Mouse (Mus musculus) heart, embryonic 11.5 days (tissue): ENCODE measurements around the gene Col4a2. TPM values are rescaled to one million over a fixed set of nuclear protein-coding genes. Genes with fewer than 3 reads are reported as not detected.

Source experiments
- ATAC-seq: fragments of 200-750 bp; cut with Nextera tagmentation; replicated peaks from 2 replicates; pipeline ENCODE4 v1.8.0; 2017; ENCODE audit warnings: moderate library complexity; ENCODE audit not compliant: insufficient number of reproducible peaks, low FRiP score, low TSS enrichment
- H3K27ac ChIP-seq: fragments of 300-500 bp; sonication (generic); 2 replicates; pipeline ENCODE4 v1.5.1; 2014; ENCODE audit warnings: mild to moderate bottlenecking, low read depth, low read length
- H3K27me3 ChIP-seq: fragments of 300-500 bp; sonication (generic); 2 replicates; pipeline ENCODE4 v1.6.1; 2014; ENCODE audit warnings: mild to moderate bottlenecking, low read length, mixed read lengths; ENCODE audit not compliant: control insufficient read depth, insufficient read depth
- H3K36me3 ChIP-seq: fragments of 300-500 bp; sonication (generic); 2 replicates; pipeline ENCODE4 v1.6.1; 2014; ENCODE audit warnings: mild to moderate bottlenecking, low read length, moderate library complexity, mixed read lengths; ENCODE audit not compliant: control insufficient read depth, insufficient read depth
- H3K4me1 ChIP-seq: fragments of 300-500 bp; sonication (generic); 2 replicates; pipeline ENCODE4 v1.6.1; 2014; ENCODE audit warnings: low read length; ENCODE audit not compliant: control insufficient read depth, insufficient read depth
- H3K4me2 ChIP-seq: fragments of 300-500 bp; sonication (generic); 2 replicates; pipeline ENCODE4 v1.6.1; 2014; ENCODE audit warnings: mild to moderate bottlenecking, moderate library complexity
- H3K4me3 ChIP-seq: fragments of 300-500 bp; sonication (generic); 2 replicates; pipeline ENCODE4 v1.5.1; 2014; ENCODE audit warnings: low read depth, low read length
- H3K9ac ChIP-seq: fragments of 300-500 bp; sonication (generic); 2 replicates; pipeline ENCODE4 v1.6.1; 2014; ENCODE audit warnings: mild to moderate bottlenecking, low read depth, low read length, moderate library complexity
- H3K9me3 ChIP-seq: fragments of 300-500 bp; sonication (generic); replicated peaks from 2 replicates; pipeline ENCODE4 v1.6.1; 2016; ENCODE audit warnings: low read length; ENCODE audit not compliant: control insufficient read depth
- WGBS: fragments of 180-500 bp; shearing (Covaris S2); extraction: QIAGEN DNeasy Blood & Tissue Kit; methylation state at CpG from one replicate; pipeline ENCODE4 v1.1.7; 2014; ENCODE audit not compliant: insufficient replicate concordance; 5-methylcytosine and 5-hydroxymethylcytosine counted together
- polyA plus RNA-seq: library from polyadenylated mRNA; unstranded; fragments of >200 nt; fragmentation: Nextera tagmentation; extraction: Ambion mirVana; gene quantifications from 2 replicates; pipeline ENCODE4 v1.2.1, GENCODE M21; 2014

The Col4a2 gene
- polyA plus RNA-seq, 1 experiment from 2014 or later: 40.6 TPM

DNA sequence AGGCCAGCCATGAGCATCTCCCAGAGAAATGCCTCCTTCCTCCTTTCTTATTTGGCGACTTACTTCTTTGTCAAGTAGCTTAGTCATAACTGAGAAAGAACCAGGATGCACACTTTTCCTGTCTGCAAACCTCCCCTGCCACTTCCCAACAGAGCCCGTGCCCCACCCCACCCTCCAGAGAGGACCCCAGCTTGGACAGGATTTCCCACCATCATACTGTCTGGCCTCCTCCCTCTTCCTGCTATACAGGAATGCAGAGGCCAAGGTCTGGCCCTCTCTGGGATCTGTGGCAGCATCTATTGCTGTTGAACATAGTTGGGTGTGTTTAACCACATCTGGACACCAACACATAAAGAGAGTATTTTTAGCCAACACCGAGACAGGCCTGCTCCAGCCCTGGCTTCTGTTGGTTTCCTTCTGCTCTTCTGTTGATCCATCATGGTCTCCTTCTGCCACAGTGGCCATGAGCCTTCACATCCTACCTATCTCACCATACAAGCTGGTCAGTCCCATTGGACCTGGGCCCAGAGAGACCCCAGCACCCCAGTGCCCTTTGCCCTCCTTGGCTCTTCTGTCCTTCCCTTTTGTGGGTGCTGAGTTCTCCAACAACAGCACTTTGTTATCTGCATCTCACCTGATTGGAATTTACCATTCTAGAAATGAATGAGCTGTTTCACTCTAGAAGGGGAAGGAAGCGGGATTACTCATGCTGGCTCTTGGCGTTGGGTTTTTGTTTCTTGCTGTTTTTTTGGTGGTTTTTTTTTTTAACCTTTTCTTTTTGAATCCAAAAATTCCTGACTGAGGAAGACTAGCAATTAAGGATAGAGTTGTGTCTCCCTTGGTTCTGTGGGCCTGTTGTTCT is 10.3 kb downstream of the Col4a2 start:
- ATAC-seq: no peak
- Histone ChIP-seq H3K36me3 (no peaks in the 10 kb centered on the region), H3K4me3 (no peak overlapping the region), H3K9me3 (no peaks in the 10 kb centered on the region), H3K4me2 (no peak overlapping the region), H3K4me1 (peaks cover 32% of the 10 kb centered on the region), H3K27me3 (no peaks in the 10 kb centered on the region), H3K9ac (no peak overlapping the region), H3K27ac (no peak overlapping the region)
- 64% methylated on average over 5 of the region's 5 CpGs for WGBS

GRCm38 (mm10) chr8:11323681-11324080 is 11.1 kb downstream of the Col4a2 start:
- H3K9me3 ChIP-seq: no peaks in the 10 kb centered on the region
- 83% methylated on average over 1 of the region's 1 CpGs for WGBS
- peaks cover 37% of the 10 kb centered on the region for H3K4me1 ChIP-seq
- H3K4me2 ChIP-seq: no peak overlapping the region
- no peaks in the 10 kb centered on the region for H3K27me3 ChIP-seq
- ATAC-seq: no peak
- no peak overlapping the region for H3K27ac ChIP-seq
- H3K4me3 ChIP-seq: no peak overlapping the region
- H3K9ac ChIP-seq: no peak overlapping the region
- no peaks in the 10 kb centered on the region for H3K36me3 ChIP-seq

DNA sequence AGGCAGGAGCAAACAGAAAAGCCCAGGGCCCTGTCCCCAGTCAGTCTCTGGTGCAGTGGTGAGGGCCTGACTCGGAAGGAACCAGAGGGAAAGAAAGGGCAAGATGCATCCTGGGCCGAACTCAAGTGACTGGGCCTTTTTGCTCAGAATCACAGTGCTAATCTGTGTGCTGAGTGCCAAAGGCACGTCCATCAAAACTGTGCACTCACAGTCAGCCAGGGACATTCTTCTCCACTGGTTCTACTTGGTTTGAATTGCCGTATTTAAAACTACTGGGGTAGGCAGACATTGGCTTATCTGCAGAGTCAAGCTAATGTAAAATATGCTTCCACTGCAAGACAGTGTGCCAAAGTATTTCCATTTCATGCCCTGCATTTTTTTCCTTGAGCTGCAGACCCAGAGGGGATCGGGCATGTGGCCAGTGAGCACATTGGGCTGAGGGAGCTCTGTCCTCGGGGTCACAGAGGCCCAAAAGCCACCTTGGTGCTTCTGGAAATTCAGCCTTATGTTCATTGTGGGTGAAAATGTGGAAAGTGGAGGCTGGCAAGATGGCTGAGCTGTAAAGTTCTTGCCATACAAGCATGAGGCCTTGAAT is 12.3 kb downstream of the Col4a2 start:
- 67% methylated on average over 6 of the region's 6 CpGs for WGBS
- no peaks in the 10 kb centered on the region for H3K9me3 ChIP-seq
- H3K36me3 ChIP-seq: no peaks in the 10 kb centered on the region
- no peak overlapping the region for H3K27ac ChIP-seq
- no peak overlapping the region for H3K4me2 ChIP-seq
- no peak for ATAC-seq
- H3K4me1 ChIP-seq: peaks cover 37% of the 10 kb centered on the region
- H3K4me3 ChIP-seq: no peak overlapping the region
- no peaks in the 10 kb centered on the region for H3K27me3 ChIP-seq
- no peak overlapping the region for H3K9ac ChIP-seq

DNA sequence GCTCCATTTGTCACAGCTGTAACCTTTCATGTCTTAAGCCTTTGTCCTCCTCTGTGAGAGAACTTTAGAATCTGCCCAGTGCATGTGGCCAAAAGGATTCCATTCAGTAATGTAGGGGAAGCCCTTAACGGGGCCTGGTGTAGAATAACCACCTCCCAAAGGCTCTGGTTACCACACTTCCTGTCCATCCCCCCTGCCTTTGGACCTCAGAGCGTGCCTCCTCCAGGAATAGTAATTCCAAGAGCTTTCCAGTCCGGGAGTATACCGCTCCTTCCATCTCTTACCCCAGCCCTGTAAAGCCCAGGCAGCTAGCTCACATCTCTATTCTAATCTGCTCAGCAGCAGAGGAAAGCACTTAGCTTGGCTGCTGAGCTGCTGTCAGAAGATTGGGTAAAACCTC is 14.7 kb downstream of the Col4a2 start:
- peaks cover 49% of the 10 kb centered on the region for H3K4me1 ChIP-seq
- no peak overlapping the region for H3K9ac ChIP-seq
- ATAC-seq: 0 out of 2 replicates have a peak, but pooled peaks have one; percentile 25
- WGBS: 17% methylated on average over 4 of the region's 4 CpGs
- H3K27ac ChIP-seq: peak overlapping the region; percentile 78
- H3K27me3 ChIP-seq: no peaks in the 10 kb centered on the region
- H3K36me3 ChIP-seq: no peaks in the 10 kb centered on the region
- H3K4me2 ChIP-seq: no peak overlapping the region
- no peak overlapping the region for H3K4me3 ChIP-seq
- H3K9me3 ChIP-seq: no peaks in the 10 kb centered on the region

DNA sequence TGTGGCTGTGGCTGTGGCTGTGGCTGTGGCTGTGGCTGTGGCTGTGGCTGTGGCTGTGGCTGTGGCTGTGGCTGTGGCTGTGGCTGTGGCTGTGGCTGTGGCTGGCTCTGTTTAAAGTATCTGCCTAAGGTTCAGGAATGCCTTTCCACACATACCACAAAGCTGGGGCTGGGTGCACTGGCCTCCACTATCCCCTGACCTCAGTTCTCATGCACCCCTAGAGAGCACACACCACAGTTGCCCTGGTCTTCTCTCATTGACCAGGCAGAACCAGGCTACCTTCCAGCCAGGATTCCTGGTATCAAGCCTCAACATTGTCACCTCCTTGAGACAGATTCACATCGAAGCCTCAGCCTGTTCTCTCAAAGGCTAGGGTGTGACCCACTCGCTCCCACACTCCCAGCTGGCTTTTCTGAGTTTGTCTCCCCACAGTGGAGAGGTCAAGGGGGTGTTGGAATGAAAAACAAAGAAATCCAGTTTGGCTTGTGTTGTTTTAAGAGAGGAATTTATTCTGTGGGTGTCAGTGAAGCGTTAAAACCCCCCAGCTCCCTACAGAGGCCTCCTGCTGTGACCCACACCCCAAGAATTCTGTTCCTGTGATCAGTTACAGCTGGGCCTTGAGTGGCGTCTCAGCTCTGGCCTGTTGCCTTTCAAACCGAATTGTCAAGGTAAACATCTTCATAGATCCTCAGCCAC is 15.3 kb downstream of the Col4a2 start:
- Histone ChIP-seq H3K4me1 (peaks cover 54% of the 10 kb centered on the region), H3K9me3 (no peaks in the 10 kb centered on the region), H3K27me3 (no peaks in the 10 kb centered on the region), H3K4me3 (no peak overlapping the region), H3K27ac (peak overlapping the region; percentile 78), H3K9ac (no peak overlapping the region), H3K4me2 (no peak overlapping the region), H3K36me3 (no peaks in the 10 kb centered on the region)
- ATAC-seq: no peak
- 56% methylated on average over 5 of the region's 5 CpGs for WGBS

- Histone ChIP-seq H3K27ac (peak overlapping the region; percentile 86), H3K4me1 (peaks cover 65% of the 10 kb centered on the region), H3K4me3 (no peak overlapping the region), H3K27me3 (no peaks in the 10 kb centered on the region), H3K9ac (no peak overlapping the region), H3K9me3 (no peaks in the 10 kb centered on the region), H3K36me3 (no peaks in the 10 kb centered on the region), H3K4me2 (peak overlapping the region; percentile 33)
- 30% methylated on average over 4 of the region's 4 CpGs for WGBS
- no peak for ATAC-seq
These were observed 19.0 kb downstream of the Col4a2 start for GRCm38 (mm10) chr8:11331561-11331960.

DNA sequence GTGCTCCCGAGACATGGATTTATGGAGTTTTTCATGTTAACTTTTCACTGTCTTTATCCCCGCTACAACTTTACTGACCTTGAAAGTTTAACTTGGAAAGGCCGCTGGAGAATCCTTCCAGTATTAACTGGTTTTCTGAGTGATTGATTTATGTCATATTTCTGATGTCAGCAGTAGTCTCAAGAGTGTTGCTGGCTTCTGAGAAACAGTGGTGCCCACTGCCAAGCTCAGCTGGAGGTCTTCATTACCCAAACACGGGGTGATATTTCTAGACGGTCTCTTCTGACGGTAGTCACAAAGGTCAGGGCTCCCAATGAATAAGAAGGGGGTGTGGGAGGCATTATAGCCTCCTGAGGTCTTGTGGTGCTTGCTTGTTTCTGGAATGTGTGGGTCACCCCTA is 21.1 kb downstream of the Col4a2 start:
- H3K4me3 ChIP-seq: no peak overlapping the region
- H3K27ac ChIP-seq: peak overlapping the region; percentile 54; the same call in 1 of the 2 replicates
- H3K4me1 ChIP-seq: peaks cover 53% of the 10 kb centered on the region

DNA sequence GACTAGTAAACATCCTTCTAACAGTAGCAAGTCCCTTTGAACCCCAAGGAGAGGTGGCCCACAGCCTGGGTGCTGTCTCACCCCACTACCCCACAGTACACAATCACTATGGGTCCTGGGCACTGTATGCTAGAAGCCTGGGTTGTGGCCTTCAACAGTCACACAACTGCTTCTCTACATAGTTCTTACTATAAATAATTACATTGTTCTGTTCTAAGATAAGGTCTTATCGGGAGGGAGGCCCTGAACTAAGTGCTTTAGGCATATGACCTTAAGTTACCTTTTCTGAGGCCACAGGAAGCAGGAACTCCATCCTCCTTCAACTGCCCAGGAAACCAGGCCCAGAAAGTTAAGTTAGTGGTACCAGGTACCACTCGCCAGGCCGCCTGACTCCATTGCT is 21.9 kb downstream of the Col4a2 start:
- Histone ChIP-seq H3K4me2 (peak overlapping the region; percentile 17), H3K4me1 (peaks cover 57% of the 10 kb centered on the region)
- WGBS: 28% methylated on average over 3 of the region's 3 CpGs

More for the DNA sequence above, 21.1 kb downstream of the Col4a2 start:
- H3K4me2 ChIP-seq: peak overlapping the region; percentile 17; the same call in 1 of the 2 replicates
- H3K9ac ChIP-seq: no peak overlapping the region
- H3K9me3 ChIP-seq: no peaks in the 10 kb centered on the region
- 70% methylated on average over 6 of the region's 6 CpGs for WGBS
- H3K27me3 ChIP-seq: no peaks in the 10 kb centered on the region
- no peaks in the 10 kb centered on the region for H3K36me3 ChIP-seq
- ATAC-seq: no peak

More for the DNA sequence above, 21.9 kb downstream of the Col4a2 start:
- no peak; the same call in 1 of the 2 replicates for ATAC-seq
- H3K9ac ChIP-seq: no peak overlapping the region
- H3K4me3 ChIP-seq: no peak overlapping the region
- H3K27ac ChIP-seq: peak overlapping the region; percentile 54
- no peaks in the 10 kb centered on the region for H3K27me3 ChIP-seq
- no peaks in the 10 kb centered on the region for H3K9me3 ChIP-seq
- H3K36me3 ChIP-seq: no peaks in the 10 kb centered on the region
